Comparison of ENCODE assay signal across 15 mouse cellular contexts in genomic region chr2:168604655-168605070, GRCm38 (mm10). TPM values are rescaled to one million over a fixed set of nuclear protein-coding genes. Genes with fewer than 3 reads are reported as not detected.
DNase-seq lines count a peak whose midpoint lies in the region; ATAC-seq lines count a peak whose summit lies in the region.
"Had no signal": no experiment of that assay in that cellular context is flagged by ENCODE, and none has a peak within 500 bp of the region (broad histone marks: within the 10 kb centered on the region; RNA-seq: fewer than 3 reads in every experiment).

No protein-coding gene starts in this region.

- H3K27ac ChIP-seq in midbrain, embryonic 16.5 days (ENCODE audit: low read length), result no peak overlapping the region
- H3K27ac ChIP-seq in midbrain, embryonic 14.5 days (replicated peaks; ENCODE audit: low read depth, low read length), result no peak overlapping the region
- H3K27ac ChIP-seq: forebrain, embryonic 13.5 days; hindbrain, embryonic 13.5 days; liver, embryonic 15.5 days; midbrain, embryonic 12.5 days; neural tube, embryonic 15.5 days had no signal

- ATAC-seq in midbrain, embryonic 16.5 days, result no peak
- ATAC-seq in midbrain, embryonic 14.5 days (ENCODE audit: low FRiP score, low TSS enrichment), result no peak
- ATAC-seq: forebrain, embryonic 13.5 days had no signal

- H3K4me2 ChIP-seq in midbrain, embryonic 16.5 days (ENCODE audit: low read length), result no peak overlapping the region
- H3K4me2 ChIP-seq in midbrain, embryonic 14.5 days (ENCODE audit: low read length), result no peak overlapping the region
- H3K4me2 ChIP-seq: forebrain, embryonic 13.5 days; hindbrain, embryonic 13.5 days; liver, embryonic 15.5 days; midbrain, embryonic 12.5 days; neural tube, embryonic 15.5 days had no signal

- peaks cover 7% of the 10 kb centered on the region; the same call in 1 of the 2 replicates for H3K27me3 ChIP-seq in midbrain, embryonic 16.5 days (ENCODE audit: control insufficient read depth, insufficient read depth, low read depth, low read length)
- H3K27me3 ChIP-seq in midbrain, embryonic 14.5 days (ENCODE audit: control insufficient read depth, insufficient read depth, low read length), result peaks cover 19% of the 10 kb centered on the region

- no peaks in the 10 kb centered on the region for H3K9me3 ChIP-seq in midbrain, embryonic 16.5 days (replicated peaks; ENCODE audit: control insufficient read depth, low read length, poor library complexity, severe bottlenecking)
- no peaks in the 10 kb centered on the region for H3K9me3 ChIP-seq in midbrain, embryonic 14.5 days (ENCODE audit: control insufficient read depth, low read length)
- H3K9me3 ChIP-seq: forebrain, embryonic 13.5 days; hindbrain, embryonic 13.5 days; liver, embryonic 15.5 days; midbrain, embryonic 12.5 days; neural tube, embryonic 15.5 days had no signal

- H3K36me3 ChIP-seq in midbrain, embryonic 16.5 days (ENCODE audit: control insufficient read depth, insufficient read depth, low read length), result no peaks in the 10 kb centered on the region
- H3K36me3 ChIP-seq in midbrain, embryonic 14.5 days (ENCODE audit: control insufficient read depth, insufficient read depth, low read length), result no peaks in the 10 kb centered on the region
- H3K36me3 ChIP-seq: hindbrain, embryonic 13.5 days; liver, embryonic 15.5 days; midbrain, embryonic 12.5 days; neural tube, embryonic 15.5 days had no signal

- no peak overlapping the region for H3K4me3 ChIP-seq in midbrain, embryonic 16.5 days (ENCODE audit: low read depth, low read length)
- H3K4me3 ChIP-seq in midbrain, embryonic 14.5 days (replicated peaks; ENCODE audit: low read depth, low read length), result no peak overlapping the region
- H3K4me3 ChIP-seq: forebrain, embryonic 13.5 days; hindbrain, embryonic 13.5 days; liver, embryonic 15.5 days; midbrain, embryonic 12.5 days; neural tube, embryonic 15.5 days had no signal

- 0 out of 2 replicates have a peak overlapping the region, but pooled peaks have one; percentile 21 for H3K9ac ChIP-seq in midbrain, embryonic 16.5 days (ENCODE audit: low read depth, low read length)
- no peak overlapping the region for H3K9ac ChIP-seq in midbrain, embryonic 14.5 days (replicated peaks; ENCODE audit: low read length)
- H3K9ac ChIP-seq: forebrain, embryonic 13.5 days; hindbrain, embryonic 13.5 days; liver, embryonic 15.5 days; midbrain, embryonic 12.5 days; neural tube, embryonic 15.5 days had no signal

- H3K4me1 ChIP-seq in midbrain, embryonic 16.5 days (ENCODE audit: control insufficient read depth, insufficient read depth, low read length), result peaks cover 26% of the 10 kb centered on the region
- H3K4me1 ChIP-seq in midbrain, embryonic 14.5 days (ENCODE audit: control insufficient read depth, insufficient read depth, low read length), result peaks cover 20% of the 10 kb centered on the region
- H3K4me1 ChIP-seq: liver, embryonic 15.5 days had no signal

- intact Hi-C loops in heart, postnatal 25 days (cut with DNase I), result loop anchor here (5.0 kb wide), 1 partner anchor 77 kb away; no protein-coding TSS in a partner anchor

- WGBS in midbrain, embryonic 16.5 days, result 52% methylated on average over 16 of the region's 16 CpGs
- WGBS in midbrain, embryonic 14.5 days, result 51% methylated on average over 16 of the region's 16 CpGs

- DNase-seq in midbrain, embryonic 14.5 days, result no peak
- peak; percentile 98 for DNase-seq in heart, adult 11 months
- DNase-seq in heart, postnatal 25 days (ENCODE audit: low spot score), result peak; percentile 67
- DNase-seq in cerebellum, postnatal 14 days, result no peak
- no peak for DNase-seq in retina, postnatal 1 day
- no peak for DNase-seq in adrenal gland, postnatal 25 days
- DNase-seq in layer of hippocampus, adult 18-20 months (ENCODE audit: low spot score in 2 of 2), result no peak
- DNase-seq: cerebellum, adult 11-12 months; thymus, postnatal 36 days had no signal

RNA-seq across cellular contexts. Expression of gene Nfatc2, which starts 3.2 kb away (rescaled TPM):
- 3.8 and 4.5 TPM in 2 replicates for polyA plus RNA-seq in midbrain, embryonic 16.5 days (2015; fragmentation: Nextera tagmentation; extraction: Ambion mirVana)
- polyA plus RNA-seq in midbrain, embryonic 14.5 days (2014; fragmentation: Nextera tagmentation; extraction: Ambion mirVana), result 2.5 and 2.6 TPM in 2 replicates
- total RNA-seq in heart, postnatal 25 days (2021), result 10 to 100 TPM; 16.7 to 20.8 TPM
- total RNA-seq in adrenal gland, postnatal 25 days (2021), result 4.1 and 4.6 TPM in 2 replicates
- total RNA-seq in layer of hippocampus, adult 18-20 months (2021), result 10 to 100 TPM; 18.3 to 18.6 TPM

Comparison
In these comparisons a context has a peak if more than half of its experiments do, and no peak if none do; other contexts are left out.
1. DNase-seq: peak in heart, adult 11 months (single experiment) and heart, postnatal 25 days (single experiment); none in midbrain, embryonic 14.5 days (single experiment), cerebellum, postnatal 14 days (0 of 2), retina, postnatal 1 day (single experiment), adrenal gland, postnatal 25 days (single experiment) and layer of hippocampus, adult 18-20 months (0 of 2).